In the genomic region with DNA sequence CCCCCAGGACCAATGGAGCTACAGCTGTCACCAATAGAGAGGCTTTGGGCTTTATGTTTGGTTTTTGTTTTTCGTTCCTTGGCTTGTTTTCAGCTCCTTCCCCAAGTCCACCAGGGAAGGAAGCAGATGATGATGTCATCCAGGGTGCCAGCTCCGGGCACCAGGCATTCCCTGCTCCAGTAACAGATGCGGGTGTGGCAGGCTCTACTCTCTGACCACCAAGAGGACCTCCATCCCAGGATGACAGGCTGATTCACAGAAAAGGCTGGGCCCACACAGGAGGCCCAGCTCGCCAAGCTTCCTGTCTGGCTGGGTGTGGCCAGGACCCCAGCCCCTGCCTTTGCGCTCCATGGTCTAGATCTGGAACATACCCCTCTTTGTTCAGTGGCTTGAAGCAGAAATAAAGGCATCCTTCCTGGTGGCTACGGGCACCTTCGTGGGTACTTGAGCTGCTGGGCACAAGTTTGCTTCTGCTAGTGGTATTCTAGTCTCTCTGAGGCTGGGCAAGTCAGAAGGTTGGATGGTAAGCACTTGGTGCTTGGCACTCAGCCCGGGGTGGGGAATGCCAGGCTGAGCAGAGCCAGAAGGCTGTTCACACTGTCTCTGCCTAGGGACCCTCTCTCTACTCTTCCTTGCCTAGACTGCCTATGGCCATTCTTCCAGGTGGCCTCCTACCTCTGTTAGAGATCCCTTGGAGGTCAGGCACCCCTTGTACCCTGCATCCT, we compare ENCODE assay signal across 20 mouse cellular contexts. TPM values are rescaled to one million over a fixed set of nuclear protein-coding genes. Genes with fewer than 3 reads are reported as not detected.
DNase-seq lines count a peak whose midpoint lies in the region; ATAC-seq and TF ChIP-seq lines count a peak whose summit lies in the region.
"Had no signal": no experiment of that assay in that cellular context is flagged by ENCODE, and none has a peak within 500 bp of the region (broad histone marks: within the 10 kb centered on the region; RNA-seq: fewer than 3 reads in every experiment).

No protein-coding gene starts in this region.

- no peak overlapping the region for H3K27ac ChIP-seq in heart, embryonic 12.5 days (ENCODE audit: poor library complexity, severe bottlenecking)
- H3K27ac ChIP-seq in neural tube, embryonic 13.5 days (replicated peaks): no peak overlapping the region
- no peak overlapping the region for H3K27ac ChIP-seq in neural tube, embryonic 15.5 days (replicated peaks)
- peak overlapping the region; percentile 90; the same call in 1 of the 2 replicates for H3K27ac ChIP-seq in heart, embryonic 16.5 days (ENCODE audit: low read length)
- H3K27ac ChIP-seq: hindbrain, embryonic 12.5 days; layer of hippocampus, adult 2 months; midbrain, embryonic 10.5 days had no signal

- no peak overlapping the region for H3K4me3 ChIP-seq in heart, embryonic 12.5 days
- no peak overlapping the region for H3K4me3 ChIP-seq in neural tube, embryonic 13.5 days
- H3K4me3 ChIP-seq in neural tube, embryonic 15.5 days (replicated peaks): no peak overlapping the region
- H3K4me3 ChIP-seq in heart, embryonic 16.5 days (ENCODE audit: low read length): no peak overlapping the region
- no peak overlapping the region for H3K4me3 ChIP-seq in myocyte
- H3K4me3 ChIP-seq: hindbrain, embryonic 12.5 days; layer of hippocampus, adult 2 months; midbrain, embryonic 10.5 days had no signal

- ATAC-seq in heart, embryonic 12.5 days (ENCODE audit: insufficient number of reproducible peaks, low FRiP score): no peak
- ATAC-seq in neural tube, embryonic 13.5 days (ENCODE audit: low read depth): no peak
- ATAC-seq in neural tube, embryonic 15.5 days (ENCODE audit: low FRiP score): no peak
- ATAC-seq in heart, embryonic 16.5 days (replicated peaks; ENCODE audit: extremely low read depth, insufficient read depth, low FRiP score): no peak
- ATAC-seq: forebrain, postnatal 0 days; inflammation-experienced regulatory T-cells, adult 6 months; liver, postnatal 0 days had no signal

- no peaks in the 10 kb centered on the region for H3K79me2 ChIP-seq in myocyte (ENCODE audit: control insufficient read depth, insufficient read depth)

- H3K9me3 ChIP-seq in heart, embryonic 12.5 days (replicated peaks): no peaks in the 10 kb centered on the region
- H3K9me3 ChIP-seq in neural tube, embryonic 13.5 days: no peaks in the 10 kb centered on the region
- H3K9me3 ChIP-seq in neural tube, embryonic 15.5 days (replicated peaks): no peaks in the 10 kb centered on the region
- no peaks in the 10 kb centered on the region for H3K9me3 ChIP-seq in heart, embryonic 16.5 days (replicated peaks; ENCODE audit: control insufficient read depth, low read length)
- H3K9me3 ChIP-seq: hindbrain, embryonic 12.5 days; midbrain, embryonic 10.5 days had no signal

- no peaks in the 10 kb centered on the region for H3K36me3 ChIP-seq in heart, embryonic 12.5 days
- no peaks in the 10 kb centered on the region for H3K36me3 ChIP-seq in neural tube, embryonic 13.5 days
- H3K36me3 ChIP-seq in neural tube, embryonic 15.5 days: no peaks in the 10 kb centered on the region
- no peaks in the 10 kb centered on the region for H3K36me3 ChIP-seq in heart, embryonic 16.5 days (ENCODE audit: control insufficient read depth, insufficient read depth)
- H3K36me3 ChIP-seq in myocyte (ENCODE audit: control insufficient read depth, insufficient read depth): no peaks in the 10 kb centered on the region
- H3K36me3 ChIP-seq: hindbrain, embryonic 12.5 days; midbrain, embryonic 10.5 days had no signal

- H3K4me1 ChIP-seq in heart, embryonic 12.5 days (replicated peaks): peaks cover 38% of the 10 kb centered on the region
- H3K4me1 ChIP-seq in neural tube, embryonic 13.5 days (replicated peaks): peaks cover 33% of the 10 kb centered on the region
- H3K4me1 ChIP-seq in neural tube, embryonic 15.5 days: peaks cover 25% of the 10 kb centered on the region
- peaks cover 26% of the 10 kb centered on the region for H3K4me1 ChIP-seq in heart, embryonic 16.5 days (ENCODE audit: control insufficient read depth, insufficient read depth, low read length)

- H3ac ChIP-seq in myocyte (ENCODE audit: control insufficient read depth, insufficient read length): no peak overlapping the region

- H3K27me3 ChIP-seq in heart, embryonic 12.5 days (replicated peaks): peaks cover 46% of the 10 kb centered on the region
- H3K27me3 ChIP-seq in neural tube, embryonic 13.5 days: peaks cover 48% of the 10 kb centered on the region
- peaks cover 18% of the 10 kb centered on the region for H3K27me3 ChIP-seq in neural tube, embryonic 15.5 days (replicated peaks)
- H3K27me3 ChIP-seq in heart, embryonic 16.5 days (ENCODE audit: control insufficient read depth, insufficient read depth, low read length): peaks cover 10% of the 10 kb centered on the region
- H3K27me3 ChIP-seq in myocyte (ENCODE audit: control insufficient read depth, insufficient read depth, insufficient read length): peaks cover 5% of the 10 kb centered on the region

- no peak overlapping the region for H3K4me2 ChIP-seq in heart, embryonic 12.5 days
- H3K4me2 ChIP-seq in neural tube, embryonic 13.5 days: no peak overlapping the region
- no peak overlapping the region for H3K4me2 ChIP-seq in neural tube, embryonic 15.5 days
- H3K4me2 ChIP-seq in heart, embryonic 16.5 days (ENCODE audit: low read depth, low read length): no peak overlapping the region
- H3K4me2 ChIP-seq in myocyte (ENCODE audit: low read depth): peak overlapping the region; percentile 59
- H3K4me2 ChIP-seq: hindbrain, embryonic 12.5 days had no signal

- TF ChIP-seq POLR2A in myocyte (IDR thresholded peaks at IDR 0.05; ENCODE audit: insufficient read length, low read depth): no peak

- H3K9ac ChIP-seq in heart, embryonic 12.5 days: no peak overlapping the region
- H3K9ac ChIP-seq in neural tube, embryonic 13.5 days: 0 out of 2 replicates have a peak overlapping the region, but pooled peaks have one; percentile 26
- no peak overlapping the region for H3K9ac ChIP-seq in neural tube, embryonic 15.5 days (replicated peaks)
- H3K9ac ChIP-seq in heart, embryonic 16.5 days (ENCODE audit: low read length): no peak overlapping the region
- H3K9ac ChIP-seq: forebrain, postnatal 0 days; hindbrain, embryonic 12.5 days; liver, postnatal 0 days had no signal

- WGBS in heart, embryonic 12.5 days: 70% methylated on average over 8 of the region's 8 CpGs
- 79% methylated on average over 8 of the region's 8 CpGs for WGBS in neural tube, embryonic 13.5 days
- WGBS in neural tube, embryonic 15.5 days: 83% methylated on average over 8 of the region's 8 CpGs
- 80% methylated on average over 8 of the region's 8 CpGs for WGBS in heart, embryonic 16.5 days

- DNase-seq in heart, adult 9 months (ENCODE audit: low spot score in 2 of 2): peak; percentile 25 to 35
- DNase-seq in thymus, postnatal 25 days: no peak
- DNase-seq in lung, postnatal 4 days: no peak
- DNase-seq: adrenal gland, adult 2 months; forebrain, postnatal 0 days; gastrocnemius, adult 2 months; liver; liver, postnatal 0 days; retina, postnatal 1 day; thymus, adult 2 months had no signal

TF ChIP-seq in myocyte, 11 proteins besides CTCF, POLR2A, EP300 and RAD21:
- TF ChIP-seq REST (IDR thresholded peaks at IDR 0.05; ENCODE audit: insufficient read depth, insufficient read length) (no peak), MYOD1 (IDR thresholded peaks at IDR 0.05; ENCODE audit: control insufficient read depth in 1 of 3, insufficient read length in 2 of 3, low read depth in 2 of 3) (peak in 1 of 3 experiments; percentile 15)

RNA-seq across cellular contexts. Expression of gene Exoc3l4, which starts 5.0 kb away (rescaled TPM):
- 8.5 and 10.1 TPM in 2 replicates for polyA plus RNA-seq in heart, embryonic 12.5 days (2016; fragmentation: Nextera tagmentation; extraction: Ambion mirVana)
- polyA plus RNA-seq in neural tube, embryonic 13.5 days (2015; fragmentation: Nextera tagmentation; extraction: Ambion mirVana): 1.1 and 2.3 TPM in 2 replicates
- polyA plus RNA-seq in neural tube, embryonic 15.5 days (2015; fragmentation: Nextera tagmentation; extraction: Ambion mirVana): 1.9 and 11.8 TPM in 2 replicates
- polyA plus RNA-seq in heart, embryonic 16.5 days (2015; fragmentation: Nextera tagmentation; extraction: Ambion mirVana): 13.3 and 14.9 TPM in 2 replicates
- polyA plus RNA-seq in myocyte (2012; fragmentation: generic; extraction: Trizol): 23.2 TPM
- polyA plus RNA-seq: inflammation-experienced regulatory T-cells, adult 6 months had no signal

RNA-seq across cellular contexts. Expression of gene Lbhd2, which starts 5.2 kb away (rescaled TPM):
- polyA plus RNA-seq in heart, embryonic 12.5 days (2016; fragmentation: Nextera tagmentation; extraction: Ambion mirVana): 0.31 TPM in 1 of 2 replicates, not detected in the other
- 1.4 TPM in 1 of 2 replicates, not detected in the other for polyA plus RNA-seq in neural tube, embryonic 13.5 days (2015; fragmentation: Nextera tagmentation; extraction: Ambion mirVana)
- polyA plus RNA-seq in neural tube, embryonic 15.5 days (2015; fragmentation: Nextera tagmentation; extraction: Ambion mirVana): 1.4 and 2.8 TPM in 2 replicates
- 1.3 and 1.4 TPM in 2 replicates for polyA plus RNA-seq in heart, embryonic 16.5 days (2015; fragmentation: Nextera tagmentation; extraction: Ambion mirVana)
- not detected for polyA plus RNA-seq in myocyte (2012; fragmentation: generic; extraction: Trizol)
- polyA plus RNA-seq: embryonic facial prominence, embryonic 11.5 days; midbrain, embryonic 10.5 days had no signal

RNA-seq across cellular contexts. Expression of gene Tnfaip2, which starts 30.5 kb away (rescaled TPM):
- polyA plus RNA-seq in heart, embryonic 12.5 days (2016; fragmentation: Nextera tagmentation; extraction: Ambion mirVana): 7.4 and 12.0 TPM in 2 replicates
- polyA plus RNA-seq in neural tube, embryonic 13.5 days (2015; fragmentation: Nextera tagmentation; extraction: Ambion mirVana): 0.98 and 1.9 TPM in 2 replicates
- polyA plus RNA-seq in neural tube, embryonic 15.5 days (2015; fragmentation: Nextera tagmentation; extraction: Ambion mirVana): 1.00 and 3.3 TPM in 2 replicates
- 3.2 and 4.8 TPM in 2 replicates for polyA plus RNA-seq in heart, embryonic 16.5 days (2015; fragmentation: Nextera tagmentation; extraction: Ambion mirVana)
- 169 TPM for polyA plus RNA-seq in myocyte (2012; fragmentation: generic; extraction: Trizol)
- polyA plus RNA-seq: inflammation-experienced regulatory T-cells, adult 6 months had no signal

RNA-seq across cellular contexts. Expression of gene Cdc42bpb, which starts 34.3 kb away (rescaled TPM):
- 33.5 and 38.2 TPM in 2 replicates for polyA plus RNA-seq in heart, embryonic 12.5 days (2016; fragmentation: Nextera tagmentation; extraction: Ambion mirVana)
- 34.0 and 41.4 TPM in 2 replicates for polyA plus RNA-seq in neural tube, embryonic 13.5 days (2015; fragmentation: Nextera tagmentation; extraction: Ambion mirVana)
- 30.2 and 33.7 TPM in 2 replicates for polyA plus RNA-seq in neural tube, embryonic 15.5 days (2015; fragmentation: Nextera tagmentation; extraction: Ambion mirVana)
- polyA plus RNA-seq in heart, embryonic 16.5 days (2015; fragmentation: Nextera tagmentation; extraction: Ambion mirVana): 19.6 and 27.3 TPM in 2 replicates
- polyA plus RNA-seq in myocyte (2012; fragmentation: generic; extraction: Trizol): 43.2 TPM

Comparison
In these comparisons a context has a peak if more than half of its experiments do, and no peak if none do; other contexts are left out.
1. DNase-seq: peak in heart, adult 9 months (2 of 2); none in thymus, postnatal 25 days (single experiment) and lung, postnatal 4 days (0 of 2).
2. RNA of gene Tnfaip2, which starts 30.5 kb away (polyA plus RNA-seq): 169 TPM in myocyte (single experiment); 7.4 to 12.0 TPM in heart, embryonic 12.5 days, 3.2 to 4.8 TPM in heart, embryonic 16.5 days, 0.98 to 1.9 TPM in neural tube, embryonic 13.5 days and 1.00 to 3.3 TPM in neural tube, embryonic 15.5 days; every median in the first group is over 10 times any median in the second.